In genomic region chr3:115080428-115081181, GRCm38 (mm10) we compare ENCODE assay signal across 11 mouse cellular contexts.
DNase-seq lines count a peak whose midpoint lies in the region; ATAC-seq and TF ChIP-seq lines count a peak whose summit lies in the region.
"Had no signal": no experiment of that assay in that cellular context is flagged by ENCODE, and none has a peak within 500 bp of the region (broad histone marks: within the 10 kb centered on the region; RNA-seq: fewer than 3 reads in every experiment).

No protein-coding gene starts in this region.

- intact Hi-C loops in heart, adult 2 months (cut with DNase I): no loop called here
- intact Hi-C loops in left cerebral cortex, postnatal 25 days (cut with DNase I): no loop called here

- no peak for TF ChIP-seq POLR2A in brain, embryonic 14.5 days (IDR thresholded peaks at IDR 0.05; ENCODE audit: borderline replicate concordance, extremely low read depth, insufficient read depth, insufficient read length, poor library complexity, severe bottlenecking)
- no peak for TF ChIP-seq POLR2A in heart, adult 2 months (IDR thresholded peaks at IDR 0.05; ENCODE audit: insufficient read depth, low read depth, low read length)

- no peak overlapping the region for H3K27ac ChIP-seq in hindbrain, embryonic 14.5 days
- H3K27ac ChIP-seq in heart, adult 2 months: no peak overlapping the region
- H3K27ac ChIP-seq: embryonic facial prominence, embryonic 15.5 days had no signal

- no peak overlapping the region for H3K4me3 ChIP-seq in hindbrain, embryonic 14.5 days (replicated peaks; ENCODE audit: low read length)
- H3K4me3 ChIP-seq in heart, adult 2 months: no peak overlapping the region
- H3K4me3 ChIP-seq: embryonic facial prominence, embryonic 15.5 days; megakaryocyte, embryonic 14.5 days had no signal

- no peak for TF ChIP-seq CTCF in brain, embryonic 14.5 days (IDR thresholded peaks at IDR 0.05; ENCODE audit: borderline replicate concordance, extremely low read depth, insufficient read depth, insufficient read length)
- no peak for TF ChIP-seq CTCF in heart, adult 2 months (IDR thresholded peaks at IDR 0.05)

- H3K4me1 ChIP-seq in hindbrain, embryonic 14.5 days (replicated peaks; ENCODE audit: control insufficient read depth, insufficient read depth, low read length): 0 out of 2 replicates have a peak, but pooled peaks cover 7% of the 10 kb centered on the region
- no peaks in the 10 kb centered on the region for H3K4me1 ChIP-seq in heart, adult 2 months (ENCODE audit: control insufficient read depth, insufficient read depth, low read length)
- H3K4me1 ChIP-seq: embryonic facial prominence, embryonic 15.5 days; megakaryocyte, embryonic 14.5 days had no signal

- H3K36me3 ChIP-seq in hindbrain, embryonic 14.5 days (replicated peaks; ENCODE audit: control insufficient read depth, insufficient read depth): no peaks in the 10 kb centered on the region
- H3K36me3 ChIP-seq in heart, adult 2 months (ENCODE audit: control insufficient read depth, insufficient read depth, low read length): no peaks in the 10 kb centered on the region
- H3K36me3 ChIP-seq: embryonic facial prominence, embryonic 15.5 days had no signal

- no peaks in the 10 kb centered on the region for H3K9me3 ChIP-seq in hindbrain, embryonic 14.5 days (ENCODE audit: control insufficient read depth, low read length)
- H3K9me3 ChIP-seq: embryonic facial prominence, embryonic 15.5 days; megakaryocyte, embryonic 14.5 days had no signal

- 39% methylated on average over 12 of the region's 12 CpGs for WGBS in hindbrain, embryonic 14.5 days
- WGBS in heart, adult 2 months: 49% methylated on average over 12 of the region's 12 CpGs

- H3K79me2 ChIP-seq in heart, adult 2 months (replicated peaks; ENCODE audit: control insufficient read depth, insufficient read depth, low read length): no peaks in the 10 kb centered on the region

- ATAC-seq in hindbrain, embryonic 14.5 days (ENCODE audit: low FRiP score): peak; percentile 40; the same call in 1 of the 2 replicates
- ATAC-seq: Patski had no signal

- peak; percentile 64 for DNase-seq in brain, embryonic 14.5 days (ENCODE audit: low read depth)
- peak; percentile 59 to 63 for DNase-seq in cerebellum, postnatal 25 days
- no peak for DNase-seq in hindbrain, embryonic 14.5 days (ENCODE audit: low spot score)
- peak; percentile 9 for DNase-seq in mesoderm, embryonic 11.5 days (ENCODE audit: low read depth, low spot score)
- no peak for DNase-seq in natural killer cell, adult 2 months (ENCODE audit: low spot score in 2 of 2)
- no peak for DNase-seq in heart, adult 2 months
- no peak for DNase-seq in heart, adult 9 months (ENCODE audit: low spot score in 2 of 2)
- no peak for DNase-seq in left cerebral cortex, postnatal 25 days (ENCODE audit: low spot score in 2 of 2)

- TF ChIP-seq EP300 in heart, adult 2 months (IDR thresholded peaks at IDR 0.05; ENCODE audit: insufficient read depth, low read depth, low read length): no peak

- no peak overlapping the region for H3K9ac ChIP-seq in hindbrain, embryonic 14.5 days
- no peak overlapping the region for H3K9ac ChIP-seq in heart, adult 2 months (ENCODE audit: low read depth, low read length)
- H3K9ac ChIP-seq: embryonic facial prominence, embryonic 15.5 days had no signal

- H3K27me3 ChIP-seq in hindbrain, embryonic 14.5 days (ENCODE audit: control insufficient read depth, insufficient read depth, low read length): no peaks in the 10 kb centered on the region
- H3K27me3 ChIP-seq in heart, adult 2 months (ENCODE audit: control insufficient read depth, insufficient read depth, low read length): no peaks in the 10 kb centered on the region
- H3K27me3 ChIP-seq: embryonic facial prominence, embryonic 15.5 days; megakaryocyte, embryonic 14.5 days had no signal

- no peak overlapping the region; the same call in 1 of the 2 replicates for H3K4me2 ChIP-seq in hindbrain, embryonic 14.5 days (replicated peaks)
- H3K4me2 ChIP-seq: embryonic facial prominence, embryonic 15.5 days had no signal

Comparison
In these comparisons a context has a peak if more than half of its experiments do, and no peak if none do; other contexts are left out.
1. DNase-seq: peak in brain, embryonic 14.5 days (single experiment), cerebellum, postnatal 25 days (2 of 2) and mesoderm, embryonic 11.5 days (single experiment); none in hindbrain, embryonic 14.5 days (single experiment), natural killer cell, adult 2 months (0 of 2), heart, adult 2 months (0 of 2), heart, adult 9 months (0 of 2) and left cerebral cortex, postnatal 25 days (0 of 2).